Mouse (Mus musculus) liver, embryonic 14.5 days (tissue): ENCODE results near the gene Hipk4. TPM values are rescaled to one million over a fixed set of nuclear protein-coding genes. Genes with fewer than 3 reads are reported as not detected.

Experiments
- ATAC-seq: fragments of 200-750 bp; cut with Nextera tagmentation; 2 replicates; pipeline ENCODE4 v1.8.0; 2017; ENCODE audit warnings: moderate number of reproducible peaks, mild to moderate bottlenecking, moderate library complexity; ENCODE audit not compliant: insufficient read depth
- DNase-seq, 3 experiments: peaks; one replicate each; pipeline ENCODE4 v3.0.0-alpha.2; 2012 to 2013; ENCODE audit warnings: low read depth in 3 of 3, low spot score in 3 of 3
- H3K27ac ChIP-seq: fragments of 300-500 bp; sonication (generic); 2 replicates; pipeline ENCODE4 v1.5.1; 2014; ENCODE audit warnings: moderate library complexity, mild to moderate bottlenecking, control low read depth, inconsistent platforms
- H3K27me3 ChIP-seq: fragments of 300-500 bp; sonication (generic); 2 replicates; pipeline ENCODE4 v1.6.1; 2014; ENCODE audit warnings: mild to moderate bottlenecking, low read length, moderate library complexity; ENCODE audit not compliant: control insufficient read depth, insufficient read depth
- H3K36me3 ChIP-seq: fragments of 300-500 bp; sonication (generic); replicated peaks from 2 replicates; pipeline ENCODE4 v1.6.1; 2014; ENCODE audit warnings: low read depth; ENCODE audit not compliant: control insufficient read depth, insufficient read depth
- H3K4me1 ChIP-seq, 2 experiments: fragments of 200-500 bp in 1 of 2; fragments of 300-500 bp in 1 of 2; sonication (generic) in 1 of 2; replicated peaks; 2 replicates each; pipeline ENCODE4 v1.6.1; 2012 to 2014; ENCODE audit warnings: antibody characterized with exemption in 1 of 2, inconsistent platforms in 1 of 2, low read length in 1 of 2; ENCODE audit not compliant: control insufficient read depth in 2 of 2, insufficient read depth in 2 of 2
- H3K4me2 ChIP-seq: fragments of 300-500 bp; sonication (generic); 2 replicates; pipeline ENCODE4 v1.6.1; 2014; ENCODE audit warnings: low read depth, mild to moderate bottlenecking, control low read depth, moderate library complexity
- H3K4me3 ChIP-seq, 2 experiments: fragments of 200-500 bp in 1 of 2; fragments of 300-500 bp in 1 of 2; sonication (generic) in 1 of 2; 2 replicates each; pipeline ENCODE4 v1.5.1; 2012 to 2014; ENCODE audit warnings: low read depth in 2 of 2, low read length in 2 of 2, mild to moderate bottlenecking in 2 of 2, control low read depth in 1 of 2, inconsistent platforms in 1 of 2, moderate library complexity in 1 of 2; ENCODE audit not compliant: insufficient read depth in 1 of 2
- H3K9ac ChIP-seq: fragments of 300-500 bp; sonication (generic); replicated peaks from 2 replicates; pipeline ENCODE4 v1.6.1; 2014; ENCODE audit warnings: mild to moderate bottlenecking, control low read depth, moderate library complexity
- H3K9me3 ChIP-seq: fragments of 300-500 bp; sonication (generic); 2 replicates; pipeline ENCODE4 v1.6.1; 2016; ENCODE audit warnings: low read length, mixed read lengths; ENCODE audit not compliant: control insufficient read depth
- CTCF ChIP-seq: IDR thresholded peaks from 2 replicates; pipeline ENCODE4 v1.5.1; 2016; ENCODE audit warnings: antibody characterized with exemption, low read depth, control low read depth
- EP300 ChIP-seq: IDR thresholded peaks from 2 replicates; pipeline ENCODE4 v1.6.1; 2016; ENCODE audit warnings: antibody characterized with exemption, low read depth
- WGBS: fragments of 180-500 bp; shearing (Covaris S2); extraction: QIAGEN DNeasy Blood & Tissue Kit; methylation state at CpG from one replicate; pipeline ENCODE4 v1.1.7; 2014; ENCODE audit not compliant: insufficient replicate concordance; 5-methylcytosine and 5-hydroxymethylcytosine counted together
- polyA plus RNA-seq, 2 experiments: library from polyadenylated mRNA; depleted of rRNA in 1 of 2; stranded (reverse) in 1 of 2; unstranded in 1 of 2; fragments of >200 nt; fragmentation: Nextera tagmentation in 1 of 2; extraction: Ambion mirVana in 1 of 2; gene quantifications; 2 replicates each; pipeline versions ENCODE4 v1.2.1 to v1.2.3; 2012 to 2014

Hipk4 gene
- polyA plus RNA-seq, 2 experiments = 0.49 TPM; not detected in 1

- no peak overlapping the region for H3K4me2 ChIP-seq
- H3K27ac ChIP-seq = no peak overlapping the region
- H3K36me3 ChIP-seq = peaks cover 43% of the 10 kb centered on the region
- no peak for ATAC-seq
- H3K9me3 ChIP-seq = no peaks in the 10 kb centered on the region
- no peak overlapping the region for H3K4me3 ChIP-seq
- TF ChIP-seq EP300 (no peak), CTCF (no peak)
- DNase-seq = no peak
- no peaks in the 10 kb centered on the region for H3K27me3 ChIP-seq
- WGBS = 85% methylated on average over 7 of the region's 7 CpGs
- H3K9ac ChIP-seq = no peak overlapping the region
- no peaks in the 10 kb centered on the region for H3K4me1 ChIP-seq
Measured at GRCm38 (mm10) chr7:27578465-27578864, 55.4 kb downstream of the Hipk4 start.

GRCm38 (mm10) chr7:27580380-27581174, 57.5 kb downstream of the Hipk4 start:
- no peaks in the 10 kb centered on the region for H3K27me3 ChIP-seq
- no peaks in the 10 kb centered on the region for H3K4me1 ChIP-seq
- no peak for TF ChIP-seq CTCF
- no peak for TF ChIP-seq EP300
- ATAC-seq (no peak), DNase-seq (no peak)
- H3K4me2 ChIP-seq = no peak overlapping the region
- no peak overlapping the region for H3K9ac ChIP-seq
- no peak overlapping the region for H3K4me3 ChIP-seq
- 84% methylated on average over 14 of the region's 14 CpGs for WGBS
- no peaks in the 10 kb centered on the region for H3K9me3 ChIP-seq
- H3K27ac ChIP-seq = no peak overlapping the region
- H3K36me3 ChIP-seq = peaks cover 31% of the 10 kb centered on the region

Other genes starting within 250 kb of the Hipk4 start
- 5.2 and 5.5 TPM in 2 replicates for gene Ltbp4, start 185.6 kb upstream of the Hipk4 start, polyA plus RNA-seq (2012; rRNA removed)
- 2.5 and 3.0 TPM in 2 replicates for gene Ltbp4, start 185.6 kb upstream of the Hipk4 start, polyA plus RNA-seq (2014; fragmentation: Nextera tagmentation; extraction: Ambion mirVana)
- gene Shkbp1, start 167.2 kb upstream of the Hipk4 start, polyA plus RNA-seq (2012; rRNA removed) = 19.1 and 24.7 TPM in 2 replicates
- gene Shkbp1, start 167.2 kb upstream of the Hipk4 start, polyA plus RNA-seq (2014; fragmentation: Nextera tagmentation; extraction: Ambion mirVana) = 11.8 and 15.1 TPM in 2 replicates
- 0.09 and 0.40 TPM in 2 replicates for gene Gm20479, start 165.8 kb upstream of the Hipk4 start, polyA plus RNA-seq (2012; rRNA removed)
- gene Gm20479, start 165.8 kb upstream of the Hipk4 start, polyA plus RNA-seq (2014; fragmentation: Nextera tagmentation; extraction: Ambion mirVana) = not detected in 2 replicates
- gene Sptbn4, start 75.6 kb upstream of the Hipk4 start, polyA plus RNA-seq (2012; rRNA removed) = 0.06 TPM in 2 replicates
- gene Sptbn4, start 75.6 kb upstream of the Hipk4 start, polyA plus RNA-seq (2014; fragmentation: Nextera tagmentation; extraction: Ambion mirVana) = 0.05 and 0.06 TPM in 2 replicates
- 673 and 878 TPM in 2 replicates for gene Blvrb, start 75.3 kb upstream of the Hipk4 start, polyA plus RNA-seq (2012; rRNA removed)
- 1,114 and 1,162 TPM in 2 replicates for gene Blvrb, start 75.3 kb upstream of the Hipk4 start, polyA plus RNA-seq (2014; fragmentation: Nextera tagmentation; extraction: Ambion mirVana)
- gene Sertad3, start 49.5 kb upstream of the Hipk4 start, polyA plus RNA-seq (2012; rRNA removed) = 22.6 and 24.0 TPM in 2 replicates
- gene Sertad3, start 49.5 kb upstream of the Hipk4 start, polyA plus RNA-seq (2014; fragmentation: Nextera tagmentation; extraction: Ambion mirVana) = 22.5 and 25.3 TPM in 2 replicates
- gene Sertad1, start 36.4 kb upstream of the Hipk4 start, polyA plus RNA-seq (2012; rRNA removed) = 9.9 and 13.5 TPM in 2 replicates
- gene Sertad1, start 36.4 kb upstream of the Hipk4 start, polyA plus RNA-seq (2014; fragmentation: Nextera tagmentation; extraction: Ambion mirVana) = 19.7 and 20.3 TPM in 2 replicates
- gene Prx, start 23.9 kb upstream of the Hipk4 start, polyA plus RNA-seq (2012; rRNA removed) = 0.55 and 0.73 TPM in 2 replicates
- gene Prx, start 23.9 kb upstream of the Hipk4 start, polyA plus RNA-seq (2014; fragmentation: Nextera tagmentation; extraction: Ambion mirVana) = 0.23 and 0.29 TPM in 2 replicates
- gene Pld3, start 30.0 kb downstream of the Hipk4 start, polyA plus RNA-seq (2012; rRNA removed) = 48.9 and 55.9 TPM in 2 replicates
- gene Pld3, start 30.0 kb downstream of the Hipk4 start, polyA plus RNA-seq (2014; fragmentation: Nextera tagmentation; extraction: Ambion mirVana) = 55.0 TPM in 2 replicates
- gene 2310022A10Rik, start 30.0 kb downstream of the Hipk4 start, polyA plus RNA-seq (2012; rRNA removed) = 13.8 and 14.9 TPM in 2 replicates
- 12.7 and 14.6 TPM in 2 replicates for gene 2310022A10Rik, start 30.0 kb downstream of the Hipk4 start, polyA plus RNA-seq (2014; fragmentation: Nextera tagmentation; extraction: Ambion mirVana)
- 21.5 and 23.2 TPM in 2 replicates for gene Akt2, start 68.3 kb downstream of the Hipk4 start, polyA plus RNA-seq (2012; rRNA removed)
- gene Akt2, start 68.3 kb downstream of the Hipk4 start, polyA plus RNA-seq (2014; fragmentation: Nextera tagmentation; extraction: Ambion mirVana) = 21.5 and 23.8 TPM in 2 replicates
- gene Ttc9b, start 130.6 kb downstream of the Hipk4 start, polyA plus RNA-seq (2012; rRNA removed) = 0.05 TPM in 1 of 2 replicates, not detected in the other
- not detected in 2 replicates for gene Ttc9b, start 130.6 kb downstream of the Hipk4 start, polyA plus RNA-seq (2014; fragmentation: Nextera tagmentation; extraction: Ambion mirVana)
- 3.4 and 3.5 TPM in 2 replicates for gene Map3k10, start 151.3 kb downstream of the Hipk4 start, polyA plus RNA-seq (2012; rRNA removed)
- gene Map3k10, start 151.3 kb downstream of the Hipk4 start, polyA plus RNA-seq (2014; fragmentation: Nextera tagmentation; extraction: Ambion mirVana) = 1.00 and 1.0 TPM in 2 replicates
- gene Zfp607b, start 166.1 kb downstream of the Hipk4 start, polyA plus RNA-seq (2012; rRNA removed) = 0.11 and 0.19 TPM in 2 replicates
- 0.23 and 0.25 TPM in 2 replicates for gene Zfp607b, start 166.1 kb downstream of the Hipk4 start, polyA plus RNA-seq (2014; fragmentation: Nextera tagmentation; extraction: Ambion mirVana)
- gene Zfp60, start 208.1 kb downstream of the Hipk4 start, polyA plus RNA-seq (2012; rRNA removed) = 0.97 and 1.4 TPM in 2 replicates
- gene Zfp60, start 208.1 kb downstream of the Hipk4 start, polyA plus RNA-seq (2014; fragmentation: Nextera tagmentation; extraction: Ambion mirVana) = 3.1 and 4.5 TPM in 2 replicates